Mouse (Mus musculus) stomach, postnatal 0 days (tissue): ENCODE results near the gene Mrpl3.

ENCODE experiments used
- CTCF ChIP-seq: IDR thresholded peaks from 2 replicates; pipeline ENCODE4 v1.5.1; 2016; ENCODE audit warnings: antibody characterized with exemption, low read depth, mild to moderate bottlenecking, moderate library complexity
- EP300 ChIP-seq: optimal IDR thresholded peaks from 2 replicates; pipeline ENCODE3; 2016; ENCODE audit warnings: antibody characterized with exemption

GRCm38 (mm10) chr9:105033641-105034040 is 19.4 kb upstream of the Mrpl3 start:
- TF ChIP-seq CTCF (no peak), EP300 (no peak)
